Mouse (Mus musculus) hindbrain, embryonic 15.5 days (tissue): ENCODE measurements around the gene Hist1h2bm. TPM values are rescaled to one million over a fixed set of nuclear protein-coding genes. Genes with fewer than 3 reads are reported as not detected.
"Not testable (repeated sequence)": the region's sequence is repeated elsewhere in the genome, so short reads cannot be mapped to it uniquely, and the experiment has no call there.

ENCODE experiments used
- ATAC-seq: fragments of 200-750 bp; cut with Nextera tagmentation; 2 replicates; pipeline ENCODE4 v1.8.0; 2017; ENCODE audit warnings: low read depth, moderate number of reproducible peaks, moderate TSS enrichment; ENCODE audit not compliant: low FRiP score
- H3K27ac ChIP-seq: fragments of 300-500 bp; sonication (generic); replicated peaks from 2 replicates; pipeline ENCODE4 v1.5.1; 2015; ENCODE audit warnings: mild to moderate bottlenecking, inconsistent platforms
- H3K27me3 ChIP-seq: fragments of 300-500 bp; sonication (generic); 2 replicates; pipeline ENCODE4 v1.6.1; 2015; ENCODE audit warnings: control low read depth, inconsistent platforms
- H3K36me3 ChIP-seq: fragments of 300-500 bp; sonication (generic); 2 replicates; pipeline ENCODE4 v1.6.1; 2015; ENCODE audit warnings: control low read depth, inconsistent platforms
- H3K4me1 ChIP-seq: fragments of 300-500 bp; sonication (generic); replicated peaks from 2 replicates; pipeline ENCODE4 v1.6.1; 2015; ENCODE audit warnings: control low read depth, inconsistent platforms
- H3K4me2 ChIP-seq: fragments of 300-500 bp; sonication (generic); 2 replicates; pipeline ENCODE4 v1.6.1; 2015; ENCODE audit warnings: moderate library complexity, mild to moderate bottlenecking, inconsistent platforms
- H3K4me3 ChIP-seq: fragments of 300-500 bp; sonication (generic); 2 replicates; pipeline ENCODE4 v1.5.1; 2015; ENCODE audit warnings: mild to moderate bottlenecking, inconsistent platforms
- H3K9ac ChIP-seq: fragments of 300-500 bp; sonication (generic); 2 replicates; pipeline ENCODE4 v1.6.1; 2015; ENCODE audit warnings: inconsistent platforms
- H3K9me3 ChIP-seq: fragments of 300-500 bp; sonication (generic); 2 replicates; pipeline ENCODE4 v1.6.1; 2016; ENCODE audit warnings: control low read depth, inconsistent platforms
- WGBS: fragments of 180-500 bp; shearing (Covaris S2); methylation state at CpG from one replicate; pipeline ENCODE4 v1.1.7; 2015; 5-methylcytosine and 5-hydroxymethylcytosine counted together
- polyA plus RNA-seq: library from polyadenylated mRNA; unstranded; fragments of >200 nt; fragmentation: Nextera tagmentation; extraction: Ambion mirVana; gene quantifications from 2 replicates; pipeline ENCODE4 v1.2.1, GENCODE M21; 2015

Gene Hist1h2bm
- polyA plus RNA-seq, 1 experiment from 2014 or later: 0.51 TPM

DNA sequence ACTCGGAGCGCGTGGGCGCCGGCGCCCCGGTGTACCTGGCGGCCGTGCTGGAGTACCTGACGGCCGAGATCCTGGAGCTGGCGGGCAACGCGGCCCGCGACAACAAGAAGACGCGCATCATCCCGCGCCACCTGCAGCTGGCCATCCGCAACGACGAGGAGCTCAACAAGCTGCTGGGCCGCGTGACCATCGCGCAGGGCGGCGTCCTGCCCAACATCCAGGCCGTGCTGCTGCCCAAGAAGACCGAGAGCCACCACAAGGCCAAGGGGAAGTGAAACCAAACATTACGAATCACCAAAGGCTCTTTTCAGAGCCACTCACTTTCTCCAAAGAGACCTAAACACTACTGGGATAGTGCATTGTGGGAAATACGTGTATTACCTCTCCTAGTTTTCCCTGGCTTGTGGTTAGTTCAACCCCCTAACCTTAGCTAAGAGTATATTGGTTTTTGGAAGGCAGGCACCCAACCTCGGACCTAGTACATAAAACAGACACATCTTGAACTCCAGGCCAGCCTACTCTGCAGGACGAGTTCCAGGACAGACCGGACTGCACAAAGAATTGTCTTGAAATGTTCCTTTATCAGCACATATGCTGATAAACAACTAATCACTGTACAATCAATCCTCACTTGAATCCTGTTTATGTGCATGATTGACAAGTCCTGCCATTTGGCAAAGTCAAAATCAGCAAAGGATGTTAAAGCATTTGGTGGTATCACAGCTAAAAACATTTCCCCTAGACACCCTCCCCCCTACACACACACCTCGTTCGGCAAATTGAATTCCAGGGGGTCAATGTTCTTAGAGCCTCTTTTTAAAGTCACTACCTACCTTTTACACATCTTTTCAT is 5.1 kb upstream of the Hist1h2bm start:
- H3K9ac ChIP-seq: peak overlapping the region; percentile 59
- H3K27me3 ChIP-seq, H3K36me3 ChIP-seq, H3K9me3 ChIP-seq, ATAC-seq: not testable (repeated sequence)
- H3K4me2 ChIP-seq: peak overlapping the region; percentile 77
- peaks cover 35% of the 10 kb centered on the region for H3K4me1 ChIP-seq
- peak overlapping the region; percentile 92 for H3K27ac ChIP-seq
- peak overlapping the region; percentile 44 for H3K4me3 ChIP-seq
- 2% methylated on average over 11 of the region's 38 CpGs for WGBS

GRCm38 (mm10) chr13:21717397-21718357 is 4.2 kb upstream of the Hist1h2bm start, which contains the start of gene Hist1h3h:
TSS of gene Hist1h3h (plus strand) at chr13:21717659.
- under 1% methylated on average over 31 of the region's 56 CpGs for WGBS
- H3K9ac ChIP-seq: peak within 1 kb of the TSS; percentile 59
- peaks cover 39% of the 10 kb centered on the region for H3K4me1 ChIP-seq
- ATAC-seq: peak; percentile 40
- H3K4me3 ChIP-seq: peak within 1 kb of the TSS; percentile 44
- peak within 1 kb of the TSS; percentile 92 for H3K27ac ChIP-seq
- H3K4me2 ChIP-seq: peak within 1 kb of the TSS; percentile 77
- H3K9me3 ChIP-seq, H3K36me3 ChIP-seq, H3K27me3 ChIP-seq: not testable (repeated sequence)

- no peaks in the 10 kb centered on the region for H3K9me3 ChIP-seq
- H3K9ac ChIP-seq: peak overlapping the region; percentile 59
- no peaks in the 10 kb centered on the region for H3K36me3 ChIP-seq
- peaks cover 39% of the 10 kb centered on the region for H3K4me1 ChIP-seq
- 66% methylated on average over 4 of the region's 4 CpGs for WGBS
- H3K27ac ChIP-seq: no peak overlapping the region; the same call in 1 of the 2 replicates
- H3K4me3 ChIP-seq: peak overlapping the region; percentile 39
- H3K4me2 ChIP-seq: peak overlapping the region; percentile 77
- H3K27me3 ChIP-seq: no peaks in the 10 kb centered on the region
- ATAC-seq: no peak
Measured at GRCm38 (mm10) chr13:21718381-21719080, 3.3 kb upstream of the Hist1h2bm start.

DNA sequence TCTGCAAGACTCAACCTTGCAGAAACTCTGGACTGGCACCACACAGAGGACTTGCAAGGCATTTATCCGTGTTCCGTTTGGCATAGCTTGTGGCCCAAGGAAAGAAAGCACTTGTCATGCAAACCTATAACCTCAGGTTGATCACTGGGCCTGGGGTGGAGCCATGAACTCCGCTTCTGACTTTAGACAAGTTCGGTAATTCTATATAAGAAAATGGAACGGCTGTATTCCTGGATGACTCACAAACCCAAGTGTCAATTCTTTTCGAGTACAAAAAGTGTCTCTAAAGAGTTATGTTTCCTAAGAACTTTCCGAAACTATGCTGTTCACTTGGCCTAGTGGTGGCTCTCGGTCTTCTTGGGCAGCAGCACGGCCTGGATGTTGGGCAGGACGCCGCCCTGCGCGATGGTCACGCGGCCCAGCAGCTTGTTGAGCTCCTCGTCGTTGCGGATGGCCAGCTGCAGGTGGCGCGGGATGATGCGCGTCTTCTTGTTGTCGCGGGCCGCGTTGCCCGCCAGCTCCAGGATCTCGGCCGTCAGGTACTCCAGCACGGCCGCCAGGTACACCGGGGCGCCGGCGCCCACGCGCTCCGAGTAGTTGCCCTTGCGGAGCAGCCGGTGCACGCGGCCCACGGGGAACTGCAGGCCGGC is 612 bp upstream of the Hist1h2bm start:
- peak overlapping the region; percentile 71 for H3K4me2 ChIP-seq
- peak overlapping the region; percentile 45 for H3K4me3 ChIP-seq
- ATAC-seq, H3K27me3 ChIP-seq, H3K36me3 ChIP-seq, H3K9me3 ChIP-seq: not testable (repeated sequence)
- peaks cover 30% of the 10 kb centered on the region for H3K4me1 ChIP-seq
- WGBS: 1% methylated on average over 21 of the region's 44 CpGs
- H3K9ac ChIP-seq: 0 out of 2 replicates have a peak overlapping the region, but pooled peaks have one; percentile 29
- peak overlapping the region; percentile 85 for H3K27ac ChIP-seq

DNA sequence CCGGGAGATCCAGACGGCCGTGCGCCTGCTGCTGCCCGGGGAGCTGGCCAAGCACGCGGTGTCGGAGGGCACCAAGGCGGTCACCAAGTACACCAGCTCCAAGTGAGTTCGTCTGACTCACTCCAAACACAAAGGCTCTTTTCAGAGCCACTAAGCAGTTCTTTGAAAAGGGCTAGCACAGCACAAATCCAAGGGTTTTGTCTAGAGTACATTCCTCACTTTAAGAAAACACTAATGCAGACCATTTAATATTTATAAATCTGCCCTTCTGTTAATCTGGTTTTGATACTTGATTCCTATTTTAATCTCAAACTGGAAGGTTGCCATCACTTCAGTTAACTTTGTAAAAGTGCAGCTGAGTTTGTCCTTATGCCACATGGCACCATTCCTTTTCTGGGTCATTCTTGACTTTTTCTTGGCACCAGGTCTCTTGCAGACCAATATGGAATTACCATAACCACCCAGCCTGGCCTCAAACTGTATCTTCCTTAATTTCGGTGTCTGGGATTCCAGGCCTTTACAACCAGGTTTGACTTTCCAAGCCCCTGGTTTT is 605 bp downstream of the Hist1h2bm start:
- Histone ChIP-seq H3K4me1 (peaks cover 25% of the 10 kb centered on the region), H3K4me3 (peak overlapping the region; percentile 45), H3K9ac (peak overlapping the region; percentile 49), H3K9me3 (no peaks in the 10 kb centered on the region), H3K4me2 (peak overlapping the region; percentile 71), H3K27me3 (no peaks in the 10 kb centered on the region), H3K36me3 (no peaks in the 10 kb centered on the region), H3K27ac (peak overlapping the region; percentile 85)
- WGBS: 3% methylated on average over 11 of the region's 11 CpGs
- ATAC-seq: no peak; the same call in 1 of the 2 replicates

DNA sequence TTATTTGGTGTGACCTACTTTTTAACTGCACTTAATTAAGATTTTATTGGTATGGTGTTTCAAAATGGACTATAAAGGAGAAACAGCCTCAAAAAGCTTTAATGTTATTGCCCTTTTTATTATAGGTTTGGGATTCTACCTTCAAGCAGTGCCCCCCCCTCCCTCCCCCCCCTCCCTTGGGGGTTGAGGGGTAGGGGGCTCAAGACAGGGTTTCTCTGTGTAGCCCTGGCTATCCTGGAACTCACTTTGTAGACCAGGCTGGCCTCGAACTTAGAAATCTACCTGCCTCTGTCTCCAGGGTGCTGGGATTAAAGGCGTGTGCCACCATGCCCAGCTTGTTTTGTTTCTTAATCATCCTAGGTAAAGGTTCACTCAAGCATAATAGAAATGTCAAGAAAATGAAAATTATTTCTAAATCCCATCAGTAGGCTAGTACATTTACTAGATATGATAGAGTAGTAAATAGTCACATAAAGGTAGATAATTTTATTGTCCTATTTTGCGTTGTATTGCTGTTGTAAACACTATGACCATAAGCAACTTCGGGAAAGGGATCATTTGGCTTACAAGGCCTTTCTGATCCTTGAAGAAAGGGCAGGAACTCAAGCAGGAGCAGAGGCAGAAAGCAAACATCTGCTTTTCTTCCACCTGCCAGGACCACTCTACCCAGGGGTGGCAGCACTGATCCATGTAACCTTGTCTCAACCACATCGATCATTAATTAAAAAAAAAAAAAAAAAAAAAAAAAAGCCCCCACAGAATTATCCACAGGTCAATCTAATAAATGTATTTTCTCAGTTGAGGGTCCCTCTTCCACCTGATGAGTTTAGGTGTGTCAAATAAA is 1.4 kb downstream of the Hist1h2bm start:
- Histone ChIP-seq H3K9ac (no peak overlapping the region), H3K9me3 (no peaks in the 10 kb centered on the region), H3K4me3 (no peak overlapping the region), H3K4me1 (peaks cover 21% of the 10 kb centered on the region), H3K36me3 (no peaks in the 10 kb centered on the region), H3K4me2 (0 out of 2 replicates have a peak overlapping the region, but pooled peaks have one; percentile 71), H3K27ac (no peak overlapping the region), H3K27me3 (no peaks in the 10 kb centered on the region)
- no peak for ATAC-seq
- 33% methylated on average over 5 of the region's 5 CpGs for WGBS

- Histone ChIP-seq H3K4me3 (no peak overlapping the region), H3K27ac (no peak overlapping the region), H3K36me3 (no peaks in the 10 kb centered on the region), H3K4me1 (no peaks in the 10 kb centered on the region), H3K9me3 (no peaks in the 10 kb centered on the region), H3K9ac (no peak overlapping the region), H3K4me2 (no peak overlapping the region), H3K27me3 (no peaks in the 10 kb centered on the region)
- WGBS: 21% methylated on average over 11 of the region's 11 CpGs
- ATAC-seq: no peak
Measured at GRCm38 (mm10) chr13:21727948-21728572, 6.2 kb downstream of the Hist1h2bm start.

- H3K4me3 ChIP-seq: no peak overlapping the region
- ATAC-seq: no peak
- H3K27ac ChIP-seq: no peak overlapping the region
- 67% methylated on average over 1 of the region's 1 CpGs for WGBS
- H3K27me3 ChIP-seq: no peaks in the 10 kb centered on the region
- no peaks in the 10 kb centered on the region for H3K36me3 ChIP-seq
- peaks cover 6% of the 10 kb centered on the region; the same call in 1 of the 2 replicates for H3K4me1 ChIP-seq
- H3K9me3 ChIP-seq: no peaks in the 10 kb centered on the region
- no peak overlapping the region for H3K4me2 ChIP-seq
- H3K9ac ChIP-seq: no peak overlapping the region
Measured at GRCm38 (mm10) chr13:21729544-21729943, 7.7 kb downstream of the Hist1h2bm start.

GRCm38 (mm10) chr13:21733466-21733865 is 11.6 kb downstream of the Hist1h2bm start:
- peaks cover 19% of the 10 kb centered on the region for H3K4me1 ChIP-seq
- H3K36me3 ChIP-seq: no peaks in the 10 kb centered on the region
- H3K27ac ChIP-seq: peak overlapping the region; percentile 96
- peak; percentile 15; the same call in 1 of the 2 replicates for ATAC-seq
- H3K27me3 ChIP-seq: no peaks in the 10 kb centered on the region
- no peak overlapping the region for H3K9ac ChIP-seq
- H3K4me3 ChIP-seq: no peak overlapping the region
- no peak overlapping the region; the same call in 1 of the 2 replicates for H3K4me2 ChIP-seq
- no peaks in the 10 kb centered on the region for H3K9me3 ChIP-seq
- WGBS: 61% methylated on average over 5 of the region's 5 CpGs
